In genomic region chr13:114854428-114854827, GRCm38 (mm10) we compare ENCODE assay signal across 24 mouse cellular contexts. TPM values are rescaled to one million over a fixed set of nuclear protein-coding genes. Genes with fewer than 3 reads are reported as not detected.
DNase-seq lines count a peak whose midpoint lies in the region; ATAC-seq and TF ChIP-seq lines count a peak whose summit lies in the region.
"Had no signal": no experiment of that assay in that cellular context is flagged by ENCODE, and none has a peak within 500 bp of the region (broad histone marks: within the 10 kb centered on the region; RNA-seq: fewer than 3 reads in every experiment).

No protein-coding gene starts in this region.

- H3K27me3 ChIP-seq in embryonic facial prominence, embryonic 11.5 days (ENCODE audit: control insufficient read depth, insufficient read depth, low read length), result no peaks in the 10 kb centered on the region
- no peaks in the 10 kb centered on the region for H3K27me3 ChIP-seq in embryonic facial prominence, embryonic 10.5 days (replicated peaks; ENCODE audit: low read depth, poor library complexity, severe bottlenecking)
- H3K27me3 ChIP-seq in liver, postnatal 0 days (ENCODE audit: insufficient read depth, low read length), result no peaks in the 10 kb centered on the region
- H3K27me3 ChIP-seq in liver, embryonic 11.5 days (replicated peaks; ENCODE audit: control insufficient read depth, insufficient read depth, low read length), result no peaks in the 10 kb centered on the region
- no peaks in the 10 kb centered on the region for H3K27me3 ChIP-seq in neural tube, embryonic 11.5 days (ENCODE audit: control insufficient read depth, insufficient read depth, low read length)
- H3K27me3 ChIP-seq: CH12.LX; embryonic facial prominence, embryonic 12.5 days; forebrain, embryonic 13.5 days; forebrain, embryonic 15.5 days; Patski had no signal

- no peaks in the 10 kb centered on the region for H3K36me3 ChIP-seq in embryonic facial prominence, embryonic 11.5 days (replicated peaks; ENCODE audit: control insufficient read depth, insufficient read depth, low read depth, low read length)
- no peaks in the 10 kb centered on the region for H3K36me3 ChIP-seq in embryonic facial prominence, embryonic 10.5 days (replicated peaks)
- no peaks in the 10 kb centered on the region for H3K36me3 ChIP-seq in liver, postnatal 0 days (replicated peaks; ENCODE audit: insufficient read depth, low read length)
- H3K36me3 ChIP-seq in liver, embryonic 11.5 days (ENCODE audit: control insufficient read depth, insufficient read depth, low read length), result no peaks in the 10 kb centered on the region
- no peaks in the 10 kb centered on the region for H3K36me3 ChIP-seq in neural tube, embryonic 11.5 days (ENCODE audit: control insufficient read depth, insufficient read depth, low read length)
- H3K36me3 ChIP-seq: embryonic facial prominence, embryonic 12.5 days; forebrain, embryonic 15.5 days; G1E had no signal

- H3K9ac ChIP-seq in embryonic facial prominence, embryonic 11.5 days (replicated peaks; ENCODE audit: low read length), result no peak overlapping the region
- no peak overlapping the region for H3K9ac ChIP-seq in liver, postnatal 0 days (replicated peaks)
- no peak overlapping the region for H3K9ac ChIP-seq in liver, embryonic 11.5 days (ENCODE audit: low read depth, low read length)
- H3K9ac ChIP-seq in neural tube, embryonic 11.5 days (ENCODE audit: low read length), result no peak overlapping the region
- H3K9ac ChIP-seq: embryonic facial prominence, embryonic 12.5 days; forebrain, embryonic 13.5 days; forebrain, embryonic 15.5 days; forebrain, postnatal 0 days had no signal

- H3K9me3 ChIP-seq in embryonic facial prominence, embryonic 11.5 days (replicated peaks; ENCODE audit: control insufficient read depth, low read length), result no peaks in the 10 kb centered on the region
- no peaks in the 10 kb centered on the region for H3K9me3 ChIP-seq in embryonic facial prominence, embryonic 10.5 days
- H3K9me3 ChIP-seq in liver, postnatal 0 days (ENCODE audit: low read length), result no peaks in the 10 kb centered on the region
- H3K9me3 ChIP-seq in liver, embryonic 11.5 days (ENCODE audit: control insufficient read depth, low read length), result no peaks in the 10 kb centered on the region
- no peaks in the 10 kb centered on the region for H3K9me3 ChIP-seq in neural tube, embryonic 11.5 days (ENCODE audit: control insufficient read depth, low read length)
- H3K9me3 ChIP-seq: embryonic facial prominence, embryonic 12.5 days; forebrain, embryonic 13.5 days; forebrain, embryonic 15.5 days; G1E had no signal

- no peak overlapping the region for H3K27ac ChIP-seq in embryonic facial prominence, embryonic 11.5 days (replicated peaks; ENCODE audit: low read depth, low read length)
- H3K27ac ChIP-seq in embryonic facial prominence, embryonic 10.5 days (replicated peaks), result no peak overlapping the region
- peak overlapping the region; percentile 72 for H3K27ac ChIP-seq in liver, postnatal 0 days (ENCODE audit: low read depth)
- H3K27ac ChIP-seq in liver, embryonic 11.5 days (ENCODE audit: low read depth, low read length), result no peak overlapping the region
- H3K27ac ChIP-seq in neural tube, embryonic 11.5 days (ENCODE audit: low read depth, low read length), result no peak overlapping the region
- H3K27ac ChIP-seq: embryonic facial prominence, embryonic 12.5 days; forebrain, embryonic 13.5 days; forebrain, embryonic 15.5 days had no signal

- no peaks in the 10 kb centered on the region; the same call in 1 of the 2 replicates for H3K4me1 ChIP-seq in embryonic facial prominence, embryonic 11.5 days (ENCODE audit: control insufficient read depth, insufficient read depth, low read length)
- H3K4me1 ChIP-seq in embryonic facial prominence, embryonic 10.5 days, result peaks cover 9% of the 10 kb centered on the region
- H3K4me1 ChIP-seq in liver, postnatal 0 days (ENCODE audit: insufficient read depth), result peaks cover 7% of the 10 kb centered on the region; the same call in 1 of the 2 replicates
- H3K4me1 ChIP-seq in liver, embryonic 11.5 days (replicated peaks; ENCODE audit: control insufficient read depth, insufficient read depth, low read length), result no peaks in the 10 kb centered on the region
- no peaks in the 10 kb centered on the region for H3K4me1 ChIP-seq in neural tube, embryonic 11.5 days (ENCODE audit: control insufficient read depth, insufficient read depth, low read length)
- H3K4me1 ChIP-seq: embryonic facial prominence, embryonic 12.5 days had no signal

- H3K4me3 ChIP-seq in embryonic facial prominence, embryonic 11.5 days (ENCODE audit: low read depth, low read length), result no peak overlapping the region
- no peak overlapping the region for H3K4me3 ChIP-seq in embryonic facial prominence, embryonic 10.5 days
- H3K4me3 ChIP-seq in liver, postnatal 0 days (ENCODE audit: low read depth, low read length), result no peak overlapping the region
- H3K4me3 ChIP-seq in liver, embryonic 11.5 days (ENCODE audit: low read depth, low read length), result no peak overlapping the region
- H3K4me3 ChIP-seq in neural tube, embryonic 11.5 days (ENCODE audit: low read depth, low read length), result no peak overlapping the region
- H3K4me3 ChIP-seq: embryonic facial prominence, embryonic 12.5 days; forebrain, embryonic 13.5 days; forebrain, embryonic 15.5 days had no signal

- TF ChIP-seq EP300 in liver, postnatal 0 days (IDR thresholded peaks at IDR 0.05; ENCODE audit: low read depth), result no peak

- WGBS in embryonic facial prominence, embryonic 11.5 days, result 94% methylated on average over 3 of the region's 3 CpGs
- WGBS in embryonic facial prominence, embryonic 10.5 days, result 96% methylated on average over 3 of the region's 3 CpGs
- WGBS in liver, postnatal 0 days (ENCODE audit: insufficient replicate concordance), result 76% methylated on average over 3 of the region's 3 CpGs
- 87% methylated on average over 3 of the region's 3 CpGs for WGBS in liver, embryonic 11.5 days
- WGBS in neural tube, embryonic 11.5 days, result 95% methylated on average over 3 of the region's 3 CpGs

- DNase-seq in embryonic facial prominence, embryonic 11.5 days (ENCODE audit: low spot score), result no peak
- DNase-seq in embryonic facial prominence, embryonic 10.5 days (ENCODE audit: low spot score), result no peak
- no peak for DNase-seq in liver, postnatal 0 days
- no peak for DNase-seq in liver, embryonic 11.5 days (ENCODE audit: low spot score)
- no peak for DNase-seq in neural tube, embryonic 11.5 days (ENCODE audit: low spot score)
- no peak for DNase-seq in neural tube, embryonic 10.5 days (ENCODE audit: extremely low spot score, low spot score)
- DNase-seq: adrenal gland, adult 8-10 months; adrenal gland, postnatal 14 days; adrenal gland, postnatal 36 days; B cell, adult 2 months; cerebellum, adult 11-12 months; cerebellum, adult 2 months; cerebellum, adult 9-10 months; cerebellum, postnatal 10 days; cerebellum, postnatal 25 days; forebrain, postnatal 0 days had no signal

- TF ChIP-seq CTCF in liver, postnatal 0 days (IDR thresholded peaks at IDR 0.05; ENCODE audit: low read depth), result no peak

- H3K4me2 ChIP-seq in embryonic facial prominence, embryonic 11.5 days (ENCODE audit: low read depth, low read length), result no peak overlapping the region
- H3K4me2 ChIP-seq in liver, postnatal 0 days (ENCODE audit: low read depth, low read length), result no peak overlapping the region
- no peak overlapping the region for H3K4me2 ChIP-seq in liver, embryonic 11.5 days
- H3K4me2 ChIP-seq in neural tube, embryonic 11.5 days (ENCODE audit: low read depth), result no peak overlapping the region
- H3K4me2 ChIP-seq: embryonic facial prominence, embryonic 12.5 days; forebrain, embryonic 13.5 days; forebrain, embryonic 15.5 days had no signal

- ATAC-seq in embryonic facial prominence, embryonic 11.5 days (replicated peaks; ENCODE audit: insufficient number of reproducible peaks, low FRiP score, low TSS enrichment, low read depth), result 0 out of 2 replicates have a peak, but pooled peaks have one; percentile 65
- ATAC-seq in liver, postnatal 0 days, result peak; percentile 7; the same call in 1 of the 2 replicates
- no peak for ATAC-seq in liver, embryonic 11.5 days (replicated peaks; ENCODE audit: low FRiP score)
- 0 out of 2 replicates have a peak, but pooled peaks have one; percentile 13 for ATAC-seq in neural tube, embryonic 11.5 days (ENCODE audit: insufficient read depth, low FRiP score, low TSS enrichment)
- ATAC-seq: activated CD4-positive, CD25-positive, alpha-beta regulatory T cell, adult 4 months; CD4-positive, CD25-positive, alpha-beta regulatory T cell, adult 4 months; forebrain, embryonic 13.5 days; forebrain, embryonic 15.5 days; forebrain, postnatal 0 days; Patski had no signal

RNA-seq across cellular contexts. Expression of gene Mocs2, which starts 36.4 kb away (rescaled TPM):
- polyA plus RNA-seq in embryonic facial prominence, embryonic 11.5 days (2014; fragmentation: Nextera tagmentation; extraction: Ambion mirVana), result 81.4 and 90.9 TPM in 2 replicates
- polyA plus RNA-seq in embryonic facial prominence, embryonic 10.5 days (2016; fragmentation: Nextera tagmentation; extraction: Ambion mirVana), result 64.4 and 67.3 TPM in 2 replicates
- polyA plus RNA-seq in liver, postnatal 0 days (2015; fragmentation: Nextera tagmentation; extraction: Ambion mirVana), result 178 and 181 TPM in 2 replicates
- polyA plus RNA-seq in liver, embryonic 11.5 days (2014; fragmentation: Nextera tagmentation; extraction: Ambion mirVana), result 58.3 and 61.4 TPM in 2 replicates
- 85.6 and 87.5 TPM in 2 replicates for polyA plus RNA-seq in neural tube, embryonic 11.5 days (2014; fragmentation: Nextera tagmentation; extraction: Ambion mirVana)
